ENCODE assay signal across 12 mouse cellular contexts in the genomic region with DNA sequence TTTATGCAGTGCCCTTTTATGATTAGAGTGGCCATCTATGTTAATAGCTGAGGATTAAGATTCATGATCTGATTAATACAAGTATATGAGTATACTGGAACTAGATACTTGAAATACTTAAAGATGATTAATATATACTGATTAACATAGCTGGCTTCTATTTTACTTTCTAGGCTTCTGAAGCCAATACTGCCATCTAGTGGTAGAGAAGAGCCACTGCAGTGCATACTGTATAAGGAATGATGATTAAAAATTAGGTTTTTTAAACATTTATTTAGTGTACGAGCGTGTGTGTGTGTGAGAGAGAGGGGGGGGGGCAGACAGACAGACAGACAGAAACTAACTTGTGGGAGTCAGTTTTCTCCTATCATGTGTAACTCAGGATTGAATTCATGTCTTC. TPM values are rescaled to one million over a fixed set of nuclear protein-coding genes. Genes with fewer than 3 reads are reported as not detected.
DNase-seq lines count a peak whose midpoint lies in the region; ATAC-seq and TF ChIP-seq lines count a peak whose summit lies in the region.
"Had no signal": no experiment of that assay in that cellular context is flagged by ENCODE, and none has a peak within 500 bp of the region (broad histone marks: within the 10 kb centered on the region; RNA-seq: fewer than 3 reads in every experiment).

No protein-coding gene starts in this region.

- no peak for DNase-seq in heart, adult 2 months
- DNase-seq in heart, adult 11 months: no peak
- DNase-seq in midbrain, embryonic 14.5 days: peak; percentile 64
- DNase-seq in embryo, embryonic 10.5 days (ENCODE audit: low spot score): peak; percentile 35
- peak; percentile 26 for DNase-seq in splenic B cell, adult 2 months (ENCODE audit: low read depth, low spot score)
- no peak for DNase-seq in ovary, postnatal 36 days (ENCODE audit: low spot score)
- no peak for DNase-seq in thymus, postnatal 0 days (ENCODE audit: low spot score)
- DNase-seq: cerebellum, adult 8-10 months had no signal

- H3K4me2 ChIP-seq in midbrain, embryonic 14.5 days (ENCODE audit: low read length): no peak overlapping the region
- H3K4me2 ChIP-seq in midbrain, embryonic 15.5 days: no peak overlapping the region
- H3K4me2 ChIP-seq: heart, embryonic 11.5 days; intestine, embryonic 15.5 days; liver, embryonic 11.5 days had no signal

- no peaks in the 10 kb centered on the region for H3K9me3 ChIP-seq in midbrain, embryonic 14.5 days (ENCODE audit: control insufficient read depth, low read length)
- H3K9me3 ChIP-seq in midbrain, embryonic 15.5 days: no peaks in the 10 kb centered on the region
- H3K9me3 ChIP-seq: intestine, embryonic 15.5 days had no signal

- no peaks in the 10 kb centered on the region for H3K36me3 ChIP-seq in heart, adult 2 months (ENCODE audit: control insufficient read depth, insufficient read depth, low read length)
- H3K36me3 ChIP-seq in midbrain, embryonic 14.5 days (ENCODE audit: control insufficient read depth, insufficient read depth, low read length): peaks cover 5% of the 10 kb centered on the region; the same call in 1 of the 2 replicates
- H3K36me3 ChIP-seq in midbrain, embryonic 15.5 days (replicated peaks): no peaks in the 10 kb centered on the region
- no peaks in the 10 kb centered on the region for H3K36me3 ChIP-seq in splenic B cell, adult 2 months (ENCODE audit: control insufficient read depth, insufficient read depth, low read length, poor library complexity, severe bottlenecking)
- H3K36me3 ChIP-seq: intestine, embryonic 15.5 days had no signal

- no peak overlapping the region for H3K27ac ChIP-seq in heart, adult 2 months
- H3K27ac ChIP-seq in midbrain, embryonic 14.5 days (replicated peaks; ENCODE audit: low read depth, low read length): no peak overlapping the region
- H3K27ac ChIP-seq in midbrain, embryonic 15.5 days: no peak overlapping the region
- H3K27ac ChIP-seq: intestine, embryonic 15.5 days had no signal

- no peak for TF ChIP-seq POLR2A in heart, adult 2 months (IDR thresholded peaks at IDR 0.05; ENCODE audit: insufficient read depth, low read depth, low read length)

- no peak overlapping the region for H3K9ac ChIP-seq in heart, adult 2 months (ENCODE audit: low read depth, low read length)
- no peak overlapping the region for H3K9ac ChIP-seq in midbrain, embryonic 14.5 days (replicated peaks; ENCODE audit: low read length)
- H3K9ac ChIP-seq in midbrain, embryonic 15.5 days: no peak overlapping the region
- H3K9ac ChIP-seq: intestine, embryonic 15.5 days had no signal

- TF ChIP-seq EP300 in heart, adult 2 months (IDR thresholded peaks at IDR 0.05; ENCODE audit: insufficient read depth, low read depth, low read length): no peak

- ATAC-seq in midbrain, embryonic 14.5 days (ENCODE audit: low FRiP score, low TSS enrichment): no peak
- no peak for ATAC-seq in midbrain, embryonic 15.5 days (replicated peaks)
- ATAC-seq: intestine, embryonic 15.5 days had no signal

- no peaks in the 10 kb centered on the region for H3K79me2 ChIP-seq in heart, adult 2 months (replicated peaks; ENCODE audit: control insufficient read depth, insufficient read depth, low read length)

- TF ChIP-seq CTCF in heart, adult 2 months (IDR thresholded peaks at IDR 0.05): peak; percentile 81

- intact Hi-C loops in heart, adult 2 months (cut with DNase I): loop anchor here (2.0 kb wide), 1 partner anchor 68 kb away; no protein-coding TSS in a partner anchor

- H3K4me1 ChIP-seq in heart, adult 2 months (ENCODE audit: control insufficient read depth, insufficient read depth, low read length): no peaks in the 10 kb centered on the region
- no peaks in the 10 kb centered on the region for H3K4me1 ChIP-seq in midbrain, embryonic 14.5 days (ENCODE audit: control insufficient read depth, insufficient read depth, low read length)
- H3K4me1 ChIP-seq in midbrain, embryonic 15.5 days: no peaks in the 10 kb centered on the region
- H3K4me1 ChIP-seq: intestine, embryonic 15.5 days had no signal

- no peak overlapping the region for H3K4me3 ChIP-seq in heart, adult 2 months
- H3K4me3 ChIP-seq in midbrain, embryonic 14.5 days (replicated peaks; ENCODE audit: low read depth, low read length): no peak overlapping the region
- no peak overlapping the region for H3K4me3 ChIP-seq in midbrain, embryonic 15.5 days
- H3K4me3 ChIP-seq: intestine, embryonic 15.5 days had no signal

- WGBS in heart, adult 2 months: 24% methylated on average over 2 of the region's 2 CpGs
- WGBS in midbrain, embryonic 14.5 days: 79% methylated on average over 2 of the region's 2 CpGs
- 78% methylated on average over 2 of the region's 2 CpGs for WGBS in midbrain, embryonic 15.5 days

- no peaks in the 10 kb centered on the region for H3K27me3 ChIP-seq in heart, adult 2 months (ENCODE audit: control insufficient read depth, insufficient read depth, low read length)
- H3K27me3 ChIP-seq in midbrain, embryonic 14.5 days (ENCODE audit: control insufficient read depth, insufficient read depth, low read length): no peaks in the 10 kb centered on the region
- no peaks in the 10 kb centered on the region for H3K27me3 ChIP-seq in midbrain, embryonic 15.5 days (replicated peaks)
- H3K27me3 ChIP-seq in splenic B cell, adult 2 months (ENCODE audit: control insufficient read depth, insufficient read depth, low read length, poor library complexity, severe bottlenecking): no peaks in the 10 kb centered on the region
- H3K27me3 ChIP-seq: intestine, embryonic 15.5 days had no signal

RNA-seq across cellular contexts. Expression of gene Phf6, which starts 22.4 kb away (rescaled TPM):
- 1 to 10 TPM; 4.6 to 5.1 TPM for total RNA-seq in heart, adult 2 months (2021)
- polyA plus RNA-seq in heart, adult 2 months (2012; rRNA removed): 1.0 and 2.9 TPM in 2 replicates
- polyA plus RNA-seq in midbrain, embryonic 14.5 days (2014; fragmentation: Nextera tagmentation; extraction: Ambion mirVana): 86.5 and 105 TPM in 2 replicates
- polyA plus RNA-seq in midbrain, embryonic 15.5 days (2015; fragmentation: Nextera tagmentation; extraction: Ambion mirVana): 65.0 and 71.3 TPM in 2 replicates
- 34.1 and 35.2 TPM in 2 replicates for polyA plus RNA-seq in thymus, postnatal 0 days (2015; fragmentation: Nextera tagmentation; extraction: Ambion mirVana)

RNA-seq across cellular contexts. Expression of gene Hprt, which starts 53.4 kb away (rescaled TPM):
- 10 to 100 TPM; 47.4 to 65.8 TPM for total RNA-seq in heart, adult 2 months (2021)
- polyA plus RNA-seq in heart, adult 2 months (2012; rRNA removed): 16.1 and 41.6 TPM in 2 replicates
- 83.1 and 85.1 TPM in 2 replicates for polyA plus RNA-seq in midbrain, embryonic 14.5 days (2014; fragmentation: Nextera tagmentation; extraction: Ambion mirVana)
- 80.2 and 83.4 TPM in 2 replicates for polyA plus RNA-seq in midbrain, embryonic 15.5 days (2015; fragmentation: Nextera tagmentation; extraction: Ambion mirVana)
- 322 and 331 TPM in 2 replicates for polyA plus RNA-seq in thymus, postnatal 0 days (2015; fragmentation: Nextera tagmentation; extraction: Ambion mirVana)

Comparison
In these comparisons a context has a peak if more than half of its experiments do, and no peak if none do; other contexts are left out.
1. DNase-seq: peak in midbrain, embryonic 14.5 days (single experiment), embryo, embryonic 10.5 days (single experiment) and splenic B cell, adult 2 months (single experiment); none in heart, adult 2 months (0 of 2), heart, adult 11 months (single experiment), ovary, postnatal 36 days (single experiment) and thymus, postnatal 0 days (single experiment).